Mouse (Mus musculus) limb, embryonic 15.5 days (tissue): Measurements from ENCODE around the gene Vsig8. TPM values are rescaled to one million over a fixed set of nuclear protein-coding genes. Genes with fewer than 3 reads are reported as not detected.

Experiments
- ATAC-seq: fragments of 200-750 bp; cut with Nextera tagmentation; 2 replicates; pipeline ENCODE4 v1.8.0; 2017; ENCODE audit warnings: low read depth, moderate TSS enrichment; ENCODE audit not compliant: insufficient number of reproducible peaks, low FRiP score, low TSS enrichment
- H3K27ac ChIP-seq: fragments of 300-500 bp; sonication (generic); 2 replicates; pipeline ENCODE4 v1.5.1; 2015; ENCODE audit warnings: moderate library complexity, mild to moderate bottlenecking, inconsistent platforms
- H3K27me3 ChIP-seq: fragments of 300-500 bp; sonication (generic); 2 replicates; pipeline ENCODE4 v1.6.1; 2015; ENCODE audit warnings: inconsistent platforms
- H3K36me3 ChIP-seq: fragments of 300-500 bp; sonication (generic); 2 replicates; pipeline ENCODE4 v1.6.1; 2015; ENCODE audit warnings: inconsistent platforms
- H3K4me1 ChIP-seq: fragments of 300-500 bp; sonication (generic); 2 replicates; pipeline ENCODE4 v1.6.1; 2015; ENCODE audit warnings: inconsistent platforms
- H3K4me2 ChIP-seq: fragments of 300-500 bp; sonication (generic); 2 replicates; pipeline ENCODE4 v1.6.1; 2015; ENCODE audit warnings: mild to moderate bottlenecking, inconsistent platforms
- H3K4me3 ChIP-seq: fragments of 300-500 bp; sonication (generic); 2 replicates; pipeline ENCODE4 v1.5.1; 2015; ENCODE audit warnings: mild to moderate bottlenecking, inconsistent platforms
- H3K9ac ChIP-seq: fragments of 300-500 bp; sonication (generic); 2 replicates; pipeline ENCODE4 v1.6.1; 2015; ENCODE audit warnings: inconsistent platforms
- H3K9me3 ChIP-seq: fragments of 300-500 bp; sonication (generic); 2 replicates; pipeline ENCODE4 v1.6.1; 2016; ENCODE audit warnings: inconsistent platforms
- WGBS: fragments of 180-500 bp; shearing (Covaris S2); methylation state at CpG from one replicate; pipeline ENCODE4 v1.1.7; 2015; 5-methylcytosine and 5-hydroxymethylcytosine counted together
- polyA plus RNA-seq: library from polyadenylated mRNA; unstranded; fragments of >200 nt; fragmentation: Nextera tagmentation; extraction: Ambion mirVana; gene quantifications from 2 replicates; pipeline ENCODE4 v1.2.1, GENCODE M21; 2015

The Vsig8 gene
- polyA plus RNA-seq, 1 experiment from 2014 or later: 3.7 TPM

DNA sequence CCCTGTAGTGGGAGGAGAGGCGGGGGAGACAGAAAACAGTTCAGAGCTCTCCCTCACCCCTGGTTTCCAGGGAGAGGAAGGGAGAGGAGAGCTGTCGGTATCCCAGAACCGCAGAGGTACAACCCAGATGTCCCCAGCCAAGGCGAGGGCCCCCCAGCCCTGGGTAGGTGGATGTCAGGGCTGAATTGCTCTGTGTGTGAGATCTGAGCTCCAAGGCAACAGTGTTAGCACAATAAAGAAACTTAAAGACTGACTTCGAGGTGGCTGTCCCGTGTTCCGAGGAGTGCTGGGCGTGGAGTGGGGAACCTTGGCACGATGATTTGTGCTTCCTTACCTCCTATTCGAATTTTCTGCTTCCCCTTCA is 7.7 kb downstream of the Vsig8 start:
- Histone ChIP-seq H3K27me3 (peaks cover 32% of the 10 kb centered on the region), H3K36me3 (no peaks in the 10 kb centered on the region), H3K9me3 (no peaks in the 10 kb centered on the region), H3K27ac (peak overlapping the region; percentile 67), H3K4me1 (peaks cover 29% of the 10 kb centered on the region), H3K9ac (peak overlapping the region; percentile 58; the same call in 1 of the 2 replicates), H3K4me2 (peak overlapping the region; percentile 96), H3K4me3 (peak overlapping the region; percentile 70)
- no peak for ATAC-seq
- WGBS: 4% methylated on average over 10 of the region's 10 CpGs

DNA sequence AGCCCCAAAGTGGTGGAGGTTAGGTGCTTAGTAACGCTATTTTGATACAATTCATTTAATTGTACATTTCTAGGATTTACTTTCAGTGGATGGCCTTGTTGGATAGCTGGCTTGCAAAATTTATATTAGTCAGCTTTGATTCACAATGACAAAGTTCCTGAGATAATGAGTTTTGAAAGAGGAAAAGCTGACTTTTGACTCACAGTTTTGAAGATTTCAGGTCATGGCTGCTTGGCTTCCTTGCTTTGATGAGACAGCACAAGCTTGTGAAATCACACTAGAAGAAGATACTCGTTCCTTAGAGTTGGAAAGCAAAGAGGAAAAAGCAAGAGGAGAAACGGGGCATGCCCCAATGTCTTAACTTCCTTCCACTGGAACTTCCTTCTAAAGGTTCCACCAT is 10.4 kb downstream of the Vsig8 start:
- no peak overlapping the region for H3K4me3 ChIP-seq
- no peak for ATAC-seq
- no peak overlapping the region for H3K4me2 ChIP-seq
- no peaks in the 10 kb centered on the region for H3K36me3 ChIP-seq
- peaks cover 18% of the 10 kb centered on the region for H3K27me3 ChIP-seq
- peaks cover 25% of the 10 kb centered on the region for H3K4me1 ChIP-seq
- H3K9me3 ChIP-seq: no peaks in the 10 kb centered on the region
- H3K9ac ChIP-seq: no peak overlapping the region
- 71% methylated on average over 3 of the region's 3 CpGs for WGBS
- H3K27ac ChIP-seq: no peak overlapping the region

DNA sequence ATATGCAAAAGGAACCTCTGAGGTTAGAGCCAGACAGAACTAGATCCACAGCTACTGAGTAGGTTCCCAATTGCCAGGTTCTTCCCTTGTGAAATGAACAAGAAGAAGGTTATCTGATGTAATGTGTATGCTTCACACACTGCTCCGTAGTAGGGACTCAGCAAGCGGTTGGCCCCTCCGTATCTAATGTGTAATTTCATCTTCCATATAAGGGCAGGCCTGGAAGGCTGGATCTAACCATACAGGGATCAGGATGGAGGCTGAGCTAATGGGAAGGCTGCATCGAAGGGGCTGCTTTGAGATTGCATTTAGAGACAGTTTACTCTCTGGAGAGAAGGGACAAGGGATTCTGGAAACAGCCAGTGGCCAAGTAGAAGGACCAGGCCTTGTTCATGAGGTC is 12.0 kb downstream of the Vsig8 start:
- ATAC-seq: no peak
- no peak overlapping the region for H3K4me2 ChIP-seq
- H3K4me3 ChIP-seq: no peak overlapping the region
- H3K4me1 ChIP-seq: peaks cover 14% of the 10 kb centered on the region; the same call in 1 of the 2 replicates
- no peak overlapping the region for H3K9ac ChIP-seq
- WGBS: 52% methylated on average over 4 of the region's 4 CpGs
- no peak overlapping the region for H3K27ac ChIP-seq
- no peaks in the 10 kb centered on the region for H3K36me3 ChIP-seq
- peaks cover 2% of the 10 kb centered on the region for H3K27me3 ChIP-seq
- H3K9me3 ChIP-seq: no peaks in the 10 kb centered on the region

DNA sequence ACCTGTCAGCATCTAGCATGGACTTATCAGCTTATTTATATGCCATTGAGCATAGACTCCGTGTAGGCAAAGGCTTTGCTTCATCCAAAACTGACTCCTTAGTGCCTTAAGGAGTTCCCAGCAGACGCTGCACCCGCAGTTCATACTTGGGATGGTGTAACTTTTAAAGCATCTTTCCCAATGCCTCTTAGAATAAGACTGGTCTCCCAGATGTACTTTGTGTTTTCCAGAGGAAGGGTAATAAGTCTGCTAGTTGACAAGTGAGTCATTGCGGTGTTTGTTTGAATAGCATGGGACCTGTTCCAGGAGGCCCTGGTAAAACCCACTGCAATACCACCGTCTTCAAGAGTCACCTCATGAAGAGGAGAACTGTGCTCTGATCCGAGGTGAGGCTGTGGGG is 24.4 kb downstream of the Vsig8 start:
- Histone ChIP-seq H3K9ac (no peak overlapping the region), H3K4me3 (no peak overlapping the region), H3K27ac (no peak overlapping the region), H3K4me1 (no peaks in the 10 kb centered on the region), H3K36me3 (no peaks in the 10 kb centered on the region), H3K9me3 (no peaks in the 10 kb centered on the region), H3K4me2 (no peak overlapping the region), H3K27me3 (peaks cover 10% of the 10 kb centered on the region; the same call in 1 of the 2 replicates)
- 68% methylated on average over 6 of the region's 6 CpGs for WGBS
- no peak for ATAC-seq

DNA sequence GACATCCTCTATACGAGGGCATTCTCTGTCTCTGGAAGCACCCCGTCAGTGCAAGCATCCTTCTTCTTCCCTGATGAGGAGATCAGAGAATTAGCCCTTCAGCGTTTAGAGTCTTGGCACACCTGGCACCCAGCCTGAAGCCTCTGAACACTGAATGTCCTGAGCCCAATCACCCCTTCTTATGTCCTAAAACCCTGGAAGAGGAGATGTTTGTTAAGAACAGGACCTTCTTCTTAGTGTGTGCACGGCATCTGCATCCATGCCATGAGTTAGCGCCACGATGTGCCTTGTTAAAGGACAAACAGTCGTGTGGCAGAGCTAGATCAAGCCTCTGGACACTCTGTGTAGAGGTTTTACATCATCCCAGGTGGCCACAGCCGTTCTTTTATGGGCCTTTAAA is 26.7 kb downstream of the Vsig8 start:
- ATAC-seq: no peak
- H3K36me3 ChIP-seq: no peaks in the 10 kb centered on the region
- no peaks in the 10 kb centered on the region for H3K4me1 ChIP-seq
- H3K4me3 ChIP-seq: no peak overlapping the region
- H3K27me3 ChIP-seq: peaks cover 23% of the 10 kb centered on the region; the same call in 1 of the 2 replicates
- H3K4me2 ChIP-seq: no peak overlapping the region
- WGBS: 51% methylated on average over 8 of the region's 8 CpGs
- H3K27ac ChIP-seq: no peak overlapping the region
- H3K9me3 ChIP-seq: no peaks in the 10 kb centered on the region
- no peak overlapping the region for H3K9ac ChIP-seq

DNA sequence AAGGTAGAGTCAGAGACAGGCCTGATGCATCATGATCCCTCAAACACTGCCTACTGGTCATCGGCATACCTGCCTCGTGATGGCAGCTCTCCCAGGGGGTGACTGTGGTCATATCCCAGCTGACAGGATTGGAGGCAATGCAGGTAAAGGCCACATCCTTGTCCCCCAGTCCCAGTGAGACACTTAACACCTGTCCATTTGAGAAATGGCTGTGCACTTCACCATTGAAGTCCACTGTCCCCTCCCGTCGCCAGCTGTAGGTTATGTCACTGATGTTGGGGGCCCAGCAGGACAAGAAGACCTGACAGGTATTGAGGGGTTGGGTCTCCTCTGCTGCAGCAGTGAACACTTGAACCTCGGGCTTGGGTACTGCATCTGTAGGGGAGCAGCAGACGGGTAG is 28.5 kb downstream of the Vsig8 start:
- no peak overlapping the region for H3K4me2 ChIP-seq
- no peak overlapping the region for H3K4me3 ChIP-seq
- no peaks in the 10 kb centered on the region for H3K9me3 ChIP-seq
- no peaks in the 10 kb centered on the region for H3K36me3 ChIP-seq
- H3K9ac ChIP-seq: no peak overlapping the region
- no peak overlapping the region for H3K27ac ChIP-seq
- no peaks in the 10 kb centered on the region for H3K4me1 ChIP-seq
- WGBS: 80% methylated on average over 6 of the region's 6 CpGs
- H3K27me3 ChIP-seq: peaks cover 23% of the 10 kb centered on the region; the same call in 1 of the 2 replicates
- ATAC-seq: no peak

DNA sequence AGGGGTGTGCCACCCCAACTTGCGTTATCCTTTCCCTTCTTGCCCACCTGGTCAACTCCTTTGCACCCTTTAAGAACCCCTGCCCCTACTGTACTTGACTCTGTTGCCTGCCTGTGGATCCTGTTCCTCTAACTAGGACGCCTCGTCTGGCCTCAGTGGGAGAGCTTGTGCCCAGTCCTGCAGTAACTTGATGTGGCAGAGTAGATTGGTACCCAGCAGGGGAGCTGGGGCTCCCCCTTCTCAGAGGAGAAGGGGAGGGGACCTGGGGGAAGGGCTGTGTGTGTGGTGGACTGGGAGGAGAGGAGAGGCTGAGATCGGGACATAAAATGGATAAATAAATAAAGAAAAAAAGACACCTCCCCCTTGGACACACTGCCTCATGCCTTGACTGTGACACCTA is 29.3 kb downstream of the Vsig8 start:
- WGBS: 43% methylated on average over 4 of the region's 4 CpGs
- H3K36me3 ChIP-seq: no peaks in the 10 kb centered on the region
- H3K4me3 ChIP-seq: no peak overlapping the region
- no peaks in the 10 kb centered on the region for H3K4me1 ChIP-seq
- no peaks in the 10 kb centered on the region for H3K9me3 ChIP-seq
- peaks cover 23% of the 10 kb centered on the region; the same call in 1 of the 2 replicates for H3K27me3 ChIP-seq
- no peak overlapping the region for H3K27ac ChIP-seq
- no peak for ATAC-seq
- H3K9ac ChIP-seq: no peak overlapping the region
- H3K4me2 ChIP-seq: no peak overlapping the region

DNA sequence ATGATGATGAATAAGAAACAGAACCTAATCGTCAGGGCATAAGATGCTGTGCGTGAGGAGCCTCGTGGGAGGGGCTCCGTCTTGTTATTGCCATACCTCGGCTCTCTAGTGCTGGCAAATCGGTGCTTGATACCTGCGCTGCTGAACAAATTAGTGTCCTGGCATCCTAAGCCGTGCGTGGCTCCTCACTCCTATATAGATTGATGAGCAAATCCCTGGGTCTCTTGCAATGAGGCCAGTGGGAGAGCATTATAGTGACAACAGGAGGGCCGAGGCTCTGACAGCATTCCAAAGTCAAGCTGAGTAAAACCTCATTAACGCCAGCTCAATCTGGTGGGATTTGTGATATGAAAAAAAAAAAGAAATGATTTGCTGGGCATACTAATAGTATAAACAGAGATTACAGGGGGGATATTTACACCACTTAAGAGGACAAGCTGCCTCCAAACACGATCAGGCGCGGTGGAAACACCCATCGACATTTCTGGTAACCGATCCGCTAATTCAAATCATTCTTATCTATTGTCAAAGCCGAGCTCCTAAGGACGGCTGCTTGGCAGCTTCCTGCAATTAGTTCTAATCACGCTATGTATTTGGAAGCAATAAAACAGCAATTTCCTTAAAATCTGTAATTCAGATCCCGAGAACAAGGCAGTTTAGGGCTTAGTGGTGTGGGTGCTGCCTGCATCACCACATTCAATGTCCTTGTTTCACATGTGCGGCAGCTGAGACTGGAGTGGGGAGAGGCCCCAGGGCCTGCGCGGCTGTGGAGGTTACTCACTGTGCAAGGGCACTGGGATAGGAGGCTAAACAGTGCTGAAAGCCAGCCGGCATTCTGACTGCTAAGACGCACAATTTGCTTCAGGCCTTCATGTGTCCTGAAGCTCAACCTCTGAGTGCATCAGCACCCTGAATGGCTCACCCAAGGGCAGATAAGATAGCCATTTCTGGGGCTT is 30.2 kb downstream of the Vsig8 start:
- Histone ChIP-seq H3K36me3 (no peaks in the 10 kb centered on the region), H3K4me1 (no peaks in the 10 kb centered on the region), H3K27me3 (peaks cover 23% of the 10 kb centered on the region; the same call in 1 of the 2 replicates), H3K9me3 (no peaks in the 10 kb centered on the region), H3K9ac (no peak overlapping the region), H3K4me3 (no peak overlapping the region), H3K27ac (no peak overlapping the region), H3K4me2 (no peak overlapping the region)
- no peak for ATAC-seq
- 33% methylated on average over 26 of the region's 26 CpGs for WGBS

DNA sequence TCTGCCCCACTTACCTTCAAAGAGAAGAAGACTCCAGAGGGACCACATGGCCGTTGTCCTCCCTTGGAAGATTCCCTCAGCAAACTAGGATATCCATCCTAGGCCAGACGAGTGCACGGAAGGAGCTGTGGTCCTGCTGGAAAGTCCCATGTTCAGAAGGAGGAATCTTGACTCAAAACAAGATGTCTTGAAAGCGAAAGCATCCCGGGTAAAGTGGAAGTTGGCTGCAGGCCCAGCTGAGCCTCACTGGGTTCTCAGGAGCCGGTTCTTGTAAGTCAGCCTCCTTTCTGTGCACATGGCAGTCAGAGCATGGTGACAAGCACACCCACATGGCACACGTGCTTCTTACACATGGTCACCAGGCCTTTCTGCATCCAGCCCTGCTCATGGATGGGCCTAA is 34.6 kb downstream of the Vsig8 start, which contains the start of gene Slamf8:
Gene Slamf8, minus strand, starts transcription at position 184 of the 400 bp plus-strand sequence.
- Histone ChIP-seq H3K4me3 (no peak within 1 kb of the TSS), H3K9me3 (no peaks in the 10 kb centered on the region), H3K27me3 (peaks cover 10% of the 10 kb centered on the region; the same call in 1 of the 2 replicates), H3K4me2 (no peak within 1 kb of the TSS), H3K27ac (no peak within 1 kb of the TSS), H3K9ac (no peak within 1 kb of the TSS), H3K36me3 (no peaks in the 10 kb centered on the region), H3K4me1 (no peaks in the 10 kb centered on the region)
- ATAC-seq: no peak
- WGBS: 66% methylated on average over 7 of the region's 7 CpGs

DNA sequence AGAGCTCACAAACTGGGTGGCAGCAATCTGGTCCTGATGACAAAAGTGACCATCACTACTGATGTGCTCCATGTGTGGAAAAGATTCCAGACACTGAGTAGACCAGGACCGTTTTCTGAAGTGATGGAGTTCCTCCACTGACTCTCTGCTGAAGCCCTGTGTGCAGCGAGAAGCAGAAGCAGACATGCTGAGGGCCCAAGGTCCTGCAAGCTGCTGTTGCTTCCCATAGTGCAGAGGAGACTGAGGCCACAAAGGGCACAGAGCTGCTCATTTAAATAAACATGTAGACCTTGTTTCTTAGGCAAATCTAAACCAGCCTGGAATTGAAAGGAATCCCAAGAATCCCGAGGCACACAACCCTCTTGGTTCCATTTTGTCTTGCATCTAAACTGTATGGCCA is 37.6 kb downstream of the Vsig8 start:
- no peak overlapping the region for H3K9ac ChIP-seq
- no peak overlapping the region for H3K4me3 ChIP-seq
- no peak overlapping the region for H3K4me2 ChIP-seq
- no peaks in the 10 kb centered on the region for H3K27me3 ChIP-seq
- 68% methylated on average over 3 of the region's 3 CpGs for WGBS
- no peak for ATAC-seq
- no peaks in the 10 kb centered on the region for H3K9me3 ChIP-seq
- H3K4me1 ChIP-seq: no peaks in the 10 kb centered on the region
- no peaks in the 10 kb centered on the region for H3K36me3 ChIP-seq
- no peak overlapping the region for H3K27ac ChIP-seq

DNA sequence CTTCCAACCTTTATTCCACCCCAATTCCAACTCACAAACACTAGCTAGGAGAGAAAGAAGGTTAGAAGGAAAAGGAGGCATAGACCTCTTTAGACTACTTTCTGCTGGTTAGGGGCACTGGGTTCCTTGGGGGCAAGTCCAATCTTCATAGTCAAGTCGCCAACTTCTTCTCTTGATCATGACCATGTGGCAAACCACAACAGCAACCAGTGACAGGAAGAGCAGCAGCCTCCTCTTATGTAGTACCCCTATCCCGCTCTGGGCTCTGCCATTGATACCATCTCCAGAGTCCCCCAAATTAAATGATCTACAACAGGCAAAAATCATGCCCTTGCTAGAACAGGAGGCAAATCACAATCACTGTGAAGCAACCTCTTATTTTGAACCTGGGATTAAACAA is 38.2 kb downstream of the Vsig8 start:
- Histone ChIP-seq H3K36me3 (no peaks in the 10 kb centered on the region), H3K9ac (no peak overlapping the region), H3K9me3 (no peaks in the 10 kb centered on the region), H3K27me3 (no peaks in the 10 kb centered on the region), H3K4me1 (no peaks in the 10 kb centered on the region), H3K27ac (no peak overlapping the region), H3K4me2 (no peak overlapping the region), H3K4me3 (no peak overlapping the region)
- 79% methylated on average over 2 of the region's 2 CpGs for WGBS
- ATAC-seq: no peak

DNA sequence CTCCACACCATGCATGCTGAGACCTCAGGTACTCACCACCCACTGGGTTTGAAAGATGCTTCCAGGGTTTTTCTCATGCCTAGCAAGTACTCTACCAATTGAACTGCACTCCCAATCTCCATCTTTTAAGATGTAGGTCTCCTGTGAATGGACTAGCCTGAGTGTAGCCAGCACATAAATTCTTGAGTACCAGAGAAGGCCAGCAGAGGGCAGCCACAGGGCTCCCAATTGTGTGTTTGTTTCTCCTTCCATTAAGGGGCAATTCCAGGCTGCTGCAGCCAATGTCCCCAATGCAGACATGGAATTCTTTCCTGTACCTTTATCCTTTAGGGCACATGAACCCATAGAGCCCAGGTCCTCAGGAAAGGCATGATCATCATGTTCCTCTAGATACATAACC is 38.8 kb downstream of the Vsig8 start:
- Histone ChIP-seq H3K27me3 (no peaks in the 10 kb centered on the region), H3K4me2 (no peak overlapping the region), H3K4me1 (no peaks in the 10 kb centered on the region), H3K9me3 (no peaks in the 10 kb centered on the region), H3K36me3 (no peaks in the 10 kb centered on the region), H3K9ac (no peak overlapping the region), H3K27ac (no peak overlapping the region), H3K4me3 (no peak overlapping the region)
- ATAC-seq: no peak
